Mouse (Mus musculus) retina, embryonic 14.5 days (tissue): ENCODE results near the gene Pygb.

Experiments
- DNase-seq: peaks from one replicate; pipeline ENCODE4 v3.0.0-alpha.2; 2015; ENCODE audit warnings: low spot score

The Pygb gene

DNA sequence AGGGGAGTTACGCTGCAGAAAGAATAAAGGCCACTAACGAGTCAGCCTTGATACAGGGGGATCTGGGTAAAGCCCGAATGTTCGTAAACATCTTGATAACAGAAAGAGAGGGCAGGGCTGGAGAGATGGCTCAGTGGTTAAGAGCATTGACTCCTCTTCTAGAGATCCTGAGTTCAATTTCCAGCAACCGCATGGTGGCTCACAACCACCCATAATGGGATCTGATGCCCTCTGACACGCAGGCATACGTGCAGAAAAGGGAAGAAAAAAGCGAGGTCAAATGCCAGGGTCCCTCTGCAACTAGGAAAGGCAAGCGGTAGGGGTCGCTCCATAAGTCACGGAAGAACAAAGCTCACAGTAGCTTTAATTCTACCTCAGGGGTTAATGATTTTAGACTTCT, 54.6 kb downstream of the Pygb start:
- peak; percentile 16 for DNase-seq

DNA sequence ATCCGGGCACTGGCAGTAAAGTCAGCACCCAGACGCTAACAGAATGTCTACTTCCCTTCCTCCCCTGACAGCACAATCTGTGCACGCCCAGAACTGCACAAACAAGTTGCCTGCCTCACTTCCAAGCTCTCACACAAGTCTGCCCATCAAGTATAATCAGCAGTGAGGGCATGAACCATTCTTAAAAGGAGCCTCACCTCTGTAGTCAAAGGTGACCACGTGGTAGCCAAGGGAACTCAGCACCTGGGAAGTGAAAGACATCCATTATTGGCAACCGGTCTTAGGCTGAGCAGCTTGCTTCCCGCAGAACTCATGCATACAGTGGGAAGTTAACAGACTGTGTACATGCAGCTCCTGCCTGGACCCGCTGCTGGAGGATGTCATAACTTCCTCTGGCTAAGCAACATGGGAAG, 55.5 kb downstream of the Pygb start:
- DNase-seq: no peak

DNA sequence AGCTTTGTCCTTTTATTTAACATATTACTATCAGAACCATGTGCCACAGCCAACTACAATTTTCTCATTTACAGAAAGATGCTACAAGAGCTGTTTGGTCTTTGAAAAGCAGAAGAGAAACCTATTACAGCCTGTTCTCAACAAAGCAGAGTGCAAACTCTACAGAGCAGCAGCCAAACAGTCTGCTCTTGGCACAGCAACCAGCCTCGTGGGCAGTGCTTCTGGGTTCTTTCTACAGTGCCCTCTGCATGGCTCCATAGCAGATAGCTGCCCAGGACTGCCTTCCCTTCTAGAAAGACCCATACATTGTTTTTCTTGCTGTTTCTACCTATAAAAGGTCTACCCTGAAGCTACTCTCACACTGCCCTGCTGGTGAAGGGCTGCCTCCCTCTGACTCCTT, 58.3 kb downstream of the Pygb start:
- no peak for DNase-seq

DNA sequence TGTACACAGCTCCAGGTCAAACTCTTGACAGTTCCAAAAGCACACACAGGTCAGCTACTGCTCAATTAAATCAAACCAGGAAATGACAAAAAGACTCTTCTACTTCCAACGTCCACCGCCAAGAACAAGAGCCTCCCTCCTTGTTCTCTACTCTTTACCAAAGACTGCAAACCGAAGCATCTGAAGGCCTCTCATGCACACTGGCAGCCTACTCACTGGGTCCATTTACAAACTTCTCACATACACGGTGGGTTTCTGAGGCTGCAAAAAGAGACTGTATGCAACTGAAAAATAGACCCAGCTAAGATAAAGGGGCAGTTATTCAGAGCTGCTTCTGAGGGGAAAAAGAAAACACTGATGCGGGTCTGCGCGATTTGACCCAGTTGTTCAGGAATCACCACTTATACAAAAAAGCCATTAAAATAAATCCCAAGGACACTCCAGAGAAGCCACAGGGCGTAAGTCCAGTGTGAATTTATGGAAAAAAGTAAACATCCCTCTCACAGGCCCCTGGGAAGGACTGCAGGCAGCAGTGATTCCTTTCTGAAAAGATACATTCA, 61.0 kb downstream of the Pygb start:
- no peak for DNase-seq

DNA sequence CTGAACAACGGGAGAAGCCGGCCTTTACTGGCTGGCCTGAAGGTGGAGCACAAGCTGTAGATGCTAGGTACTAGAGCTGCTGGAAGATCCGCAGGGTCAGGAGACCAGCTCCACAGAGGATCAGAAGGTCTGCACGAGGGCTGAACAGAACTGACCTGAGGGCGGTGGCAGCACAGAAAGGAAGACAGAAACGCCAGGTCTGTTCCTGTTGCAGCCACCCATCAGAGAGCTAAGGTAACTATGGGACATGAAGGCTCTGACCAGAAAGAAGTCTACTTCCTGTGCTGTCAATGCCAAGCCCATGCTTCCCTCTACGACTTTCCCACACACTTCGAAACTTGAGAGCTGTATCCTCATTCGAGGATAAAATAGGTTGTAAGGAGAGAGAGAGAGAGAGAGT, 64.7 kb downstream of the Pygb start:
- DNase-seq: no peak

DNA sequence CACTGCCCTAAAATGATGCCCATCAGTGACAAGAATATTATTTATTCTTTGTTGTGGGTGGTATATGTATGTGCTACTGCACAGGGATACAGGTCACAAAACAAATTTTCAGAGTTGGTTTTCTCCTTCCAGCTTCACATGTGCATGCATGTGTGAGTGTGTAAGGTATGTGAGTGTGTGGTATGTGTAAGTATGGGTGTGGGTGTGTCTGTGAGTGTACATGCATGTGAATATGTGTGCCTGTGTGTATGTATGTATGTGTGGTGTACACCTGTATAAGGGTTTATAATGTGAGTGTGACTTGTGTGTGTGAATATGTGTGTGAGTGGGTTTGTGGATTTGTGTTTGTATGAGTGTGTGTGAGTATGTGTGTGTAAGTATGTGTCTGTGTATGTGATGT, 68.7 kb downstream of the Pygb start:
- no peak for DNase-seq

DNA sequence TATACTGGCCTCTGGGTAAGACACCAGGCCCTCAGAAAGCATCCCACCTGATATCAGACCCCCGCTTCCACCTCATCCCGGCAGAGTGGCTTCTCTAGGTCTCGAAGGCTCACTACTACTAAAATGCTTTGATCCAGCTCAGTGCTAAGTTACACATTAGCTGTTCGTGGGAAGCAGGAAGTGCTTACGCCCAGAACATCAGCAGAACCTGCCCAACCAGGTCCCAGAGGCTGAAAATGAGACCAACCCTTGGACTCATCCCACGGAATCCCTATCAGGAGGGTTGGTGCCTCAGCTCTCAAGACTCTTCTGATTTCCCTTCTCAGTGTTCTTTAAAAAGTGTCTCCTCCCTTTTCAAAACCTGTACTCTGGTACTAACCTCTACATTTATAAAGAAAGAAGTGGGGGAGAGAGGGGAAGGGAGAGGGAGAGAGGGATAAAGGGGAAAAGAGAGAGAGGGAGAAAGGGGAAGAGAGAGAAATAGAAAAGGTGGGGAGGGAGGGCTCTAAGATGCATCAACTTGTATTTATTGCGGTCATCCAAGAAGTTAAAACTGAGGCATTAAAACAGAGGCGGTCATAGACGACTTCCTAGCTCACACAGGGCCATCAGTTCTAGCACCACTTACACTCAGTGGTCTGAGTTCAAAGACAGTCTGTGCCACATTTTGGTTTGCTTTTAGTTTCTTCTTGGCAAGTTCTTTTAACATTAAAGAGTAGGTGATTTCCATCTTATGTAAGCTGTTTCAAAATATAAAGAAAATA, 72.4 kb downstream of the Pygb start:
- no peak for DNase-seq

DNA sequence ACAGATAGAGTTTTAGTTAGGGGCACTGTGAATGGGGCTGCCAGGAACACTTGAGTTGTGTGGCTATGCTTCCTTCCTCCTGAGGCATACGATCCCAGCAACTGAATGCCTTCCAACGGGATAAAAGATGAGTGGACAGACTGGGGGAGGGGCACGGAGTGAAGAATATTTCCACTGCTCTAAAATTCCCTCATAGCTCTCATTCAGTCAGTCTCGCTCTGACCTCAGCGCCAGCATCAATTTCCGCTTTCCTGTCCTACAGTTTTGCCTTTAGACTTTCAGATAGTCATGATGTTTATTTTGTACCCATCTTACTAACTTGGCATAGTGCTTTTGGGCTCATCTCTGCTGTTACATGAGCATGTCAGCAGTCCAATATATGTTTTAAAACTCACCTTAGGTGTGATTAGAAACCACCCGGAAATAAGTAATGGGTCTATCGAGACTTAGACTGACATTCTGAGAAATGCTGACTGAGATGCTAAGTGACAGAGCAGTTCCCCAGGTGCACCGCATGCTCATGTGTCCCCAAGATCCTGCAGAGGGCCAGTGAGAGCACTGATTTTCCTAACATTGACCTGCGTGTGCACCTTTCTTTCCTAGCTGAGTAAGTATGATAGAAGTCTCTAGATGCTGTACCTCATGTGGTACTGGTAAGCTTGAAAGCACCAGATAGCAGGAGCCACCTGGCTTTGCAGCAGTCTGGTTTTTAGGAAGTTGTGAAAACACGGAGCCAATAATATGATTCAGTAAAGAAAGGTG, 73.4 kb downstream of the Pygb start:
- DNase-seq: no peak

DNA sequence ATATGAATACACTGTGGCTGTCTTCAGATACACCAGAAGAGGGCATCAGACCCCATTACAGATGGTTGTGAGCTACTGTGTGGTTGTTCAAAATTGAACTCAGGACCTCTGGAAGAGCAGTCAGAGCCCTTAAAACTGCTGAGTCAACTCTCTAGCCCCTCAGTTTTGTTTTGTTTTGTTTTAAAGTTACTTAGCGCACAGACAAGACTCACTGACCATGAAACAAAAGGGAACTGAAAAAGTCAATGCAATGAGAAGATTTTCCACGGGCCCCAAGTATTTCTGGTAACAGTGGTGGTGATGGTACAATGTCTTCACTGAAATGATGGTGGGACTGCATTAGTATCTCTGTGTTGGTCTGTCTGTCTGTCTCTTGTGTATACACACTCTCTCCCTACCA, 74.6 kb downstream of the Pygb start:
- no peak for DNase-seq

DNA sequence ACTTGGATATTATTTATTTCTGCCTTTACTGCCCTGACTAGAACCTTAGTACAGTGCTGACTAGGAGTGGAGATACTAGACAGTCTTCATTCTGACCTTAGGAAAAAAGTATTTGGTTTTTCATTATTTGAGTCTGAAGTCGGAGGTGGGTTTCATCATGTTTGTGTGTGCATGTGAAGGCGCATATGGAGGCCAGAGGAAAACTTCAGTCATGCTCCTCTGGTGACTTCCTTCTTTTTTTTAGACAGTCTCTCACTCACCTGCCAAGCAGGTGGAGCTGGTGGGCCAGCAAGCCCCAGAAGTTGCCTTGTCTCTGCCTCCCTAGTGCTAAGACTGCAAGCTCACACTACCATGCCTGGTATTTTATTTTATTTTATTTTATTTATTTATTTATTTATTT, 80.5 kb downstream of the Pygb start:
- no peak for DNase-seq

DNA sequence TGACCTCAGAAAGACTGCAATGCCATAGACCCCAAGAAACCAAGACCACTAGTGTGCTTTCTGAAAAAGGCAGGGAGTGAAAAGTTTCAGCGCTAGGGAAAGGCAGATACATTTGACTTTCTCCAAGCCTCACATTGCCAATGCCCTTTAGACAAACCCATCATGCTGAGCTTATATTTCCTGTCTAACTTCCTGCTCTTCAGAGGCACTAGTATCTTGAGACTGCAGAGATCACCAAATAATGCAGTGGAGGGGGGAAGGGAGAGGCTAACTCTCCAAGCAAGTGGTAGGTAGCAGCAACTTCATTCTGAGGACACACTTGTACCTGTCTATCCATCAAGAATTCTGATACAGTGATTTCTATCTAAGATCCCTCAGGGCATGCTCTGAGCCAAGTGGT, 82.9 kb downstream of the Pygb start:
- no peak for DNase-seq

DNA sequence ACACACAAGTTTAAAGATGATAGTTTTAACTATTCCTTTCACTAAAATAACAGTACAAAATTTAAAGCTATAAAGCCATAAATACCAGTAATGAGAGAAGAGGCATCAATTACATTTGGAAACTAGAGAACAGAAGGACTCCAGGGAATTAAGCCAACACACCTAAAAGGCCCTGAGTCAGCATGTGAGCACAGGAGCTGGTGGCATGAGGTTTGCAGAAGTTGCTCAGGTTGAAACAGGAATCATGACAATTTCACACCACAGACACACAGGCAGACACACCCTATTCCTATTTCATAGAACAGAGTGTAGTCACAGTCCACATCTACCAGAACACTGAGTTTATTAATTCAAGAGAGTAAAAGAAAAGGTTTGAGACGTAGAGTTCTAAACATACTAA, 88.0 kb downstream of the Pygb start:
- no peak for DNase-seq

DNA sequence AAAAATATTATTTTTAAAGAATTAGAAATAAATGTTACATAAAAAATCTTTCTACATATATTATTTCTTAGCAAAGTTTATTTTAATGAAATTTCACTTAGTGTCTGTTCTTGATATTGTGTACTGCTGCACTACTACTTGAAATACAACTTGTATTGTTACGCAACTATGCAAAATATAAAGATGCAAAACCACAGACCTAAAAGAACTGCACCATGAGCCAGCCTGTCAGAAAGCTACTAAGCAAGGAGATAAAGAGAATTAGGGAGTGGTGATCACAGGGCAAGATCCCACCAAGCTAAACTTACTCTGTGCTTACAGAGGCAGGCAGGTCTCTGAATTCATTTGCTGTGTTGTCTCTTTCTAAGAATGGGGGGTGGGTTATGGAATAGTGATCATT, 88.7 kb downstream of the Pygb start:
- DNase-seq: no peak

DNA sequence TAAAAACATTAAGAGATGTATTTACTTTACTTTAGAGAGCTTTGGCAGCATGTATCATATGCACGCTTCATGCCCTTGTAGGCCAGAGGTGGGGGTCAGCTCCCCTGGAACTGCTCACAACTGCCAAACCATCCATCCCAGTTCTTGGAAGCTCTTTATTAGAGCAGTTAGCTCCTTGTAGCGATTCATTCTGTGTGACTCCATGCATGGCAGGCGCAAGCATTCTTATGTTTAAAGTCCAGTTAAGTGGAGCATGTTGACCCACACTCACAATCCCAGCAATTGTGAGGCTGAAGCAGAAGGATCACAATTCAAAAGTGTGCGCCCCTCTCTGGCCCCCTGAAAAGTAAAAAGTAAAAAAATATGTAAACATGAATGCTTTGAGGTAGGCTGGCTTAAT, 91.0 kb downstream of the Pygb start:
- no peak for DNase-seq
